Mouse (Mus musculus) hindbrain, embryonic 10.5 days (tissue): ENCODE measurements around the gene Eps15. TPM values are rescaled to one million over a fixed set of nuclear protein-coding genes. Genes with fewer than 3 reads are reported as not detected.
A peak's percentile ranks its signal among the peaks of the same experiment; 100 is the strongest.

Source experiments
- DNase-seq: peaks from one replicate; pipeline ENCODE4 v3.0.0-alpha.2; 2017; ENCODE audit warnings: low spot score
- H3K27ac ChIP-seq: fragments of 300-500 bp; sonication (generic); 2 replicates; pipeline ENCODE4 v1.5.1; 2016; ENCODE audit warnings: mild to moderate bottlenecking, moderate library complexity
- H3K27me3 ChIP-seq: fragments of 300-500 bp; sonication (generic); 2 replicates; pipeline ENCODE4 v1.6.1; 2016; ENCODE audit warnings: mild to moderate bottlenecking; ENCODE audit not compliant: poor library complexity, insufficient read depth, severe bottlenecking
- H3K36me3 ChIP-seq: fragments of 300-500 bp; sonication (generic); 2 replicates; pipeline ENCODE4 v1.6.1; 2016; ENCODE audit warnings: mild to moderate bottlenecking, moderate library complexity
- H3K4me1 ChIP-seq: fragments of 300-500 bp; sonication (generic); replicated peaks from 2 replicates; pipeline ENCODE4 v1.6.1; 2016; ENCODE audit warnings: mild to moderate bottlenecking
- H3K4me3 ChIP-seq: fragments of 300-500 bp; sonication (generic); 2 replicates; pipeline ENCODE4 v1.5.1; 2016; ENCODE audit warnings: mild to moderate bottlenecking, moderate library complexity
- H3K9me3 ChIP-seq: fragments of 300-500 bp; sonication (generic); 2 replicates; pipeline ENCODE4 v1.6.1; 2016; ENCODE audit warnings: mild to moderate bottlenecking, moderate library complexity
- WGBS: fragments of 180-500 bp; shearing (Covaris S2); methylation state at CpG from one replicate; pipeline ENCODE4 v1.1.7; 2016; 5-methylcytosine and 5-hydroxymethylcytosine counted together
- polyA plus RNA-seq: library from polyadenylated mRNA; unstranded; fragments of >200 nt; fragmentation: Nextera tagmentation; extraction: Ambion mirVana; gene quantifications from 2 replicates; pipeline ENCODE4 v1.2.1, GENCODE M21; 2016

Gene Eps15
- polyA plus RNA-seq, 1 experiment from 2014 or later = 41.6 TPM

- under 1% methylated on average over 69 of the region's 85 CpGs for WGBS
- peak overlapping the region; percentile 93 for H3K27ac ChIP-seq
These were observed 542 bp downstream of the Eps15 start for GRCm38 (mm10) chr4:109280459-109281160.

GRCm38 (mm10) chr4:109281161-109281560 lies 1.1 kb downstream of the Eps15 start:
- WGBS = 11% methylated on average over 4 of the region's 4 CpGs
- H3K4me3 ChIP-seq = peak overlapping the region; percentile 94
- peaks cover 18% of the 10 kb centered on the region for H3K4me1 ChIP-seq
- H3K36me3 ChIP-seq = no peaks in the 10 kb centered on the region
- H3K27ac ChIP-seq = no peak overlapping the region
- H3K9me3 ChIP-seq = no peaks in the 10 kb centered on the region
- H3K27me3 ChIP-seq = peaks cover 9% of the 10 kb centered on the region
- DNase-seq = no peak

More at GRCm38 (mm10) chr4:109280459-109281160, 542 bp downstream of the Eps15 start:
- H3K9me3 ChIP-seq = no peaks in the 10 kb centered on the region
- peak overlapping the region; percentile 94 for H3K4me3 ChIP-seq
- H3K36me3 ChIP-seq = no peaks in the 10 kb centered on the region
- DNase-seq = peak; percentile 47
- peaks cover 18% of the 10 kb centered on the region for H3K4me1 ChIP-seq
- H3K27me3 ChIP-seq = peaks cover 9% of the 10 kb centered on the region

- peaks cover 9% of the 10 kb centered on the region for H3K27me3 ChIP-seq
- no peak overlapping the region for H3K4me3 ChIP-seq
- H3K27ac ChIP-seq = no peak overlapping the region
- peaks cover 18% of the 10 kb centered on the region for H3K4me1 ChIP-seq
- H3K9me3 ChIP-seq = no peaks in the 10 kb centered on the region
- no peak for DNase-seq
- 91% methylated on average over 1 of the region's 1 CpGs for WGBS
- no peaks in the 10 kb centered on the region for H3K36me3 ChIP-seq
These were observed 1.9 kb downstream of the Eps15 start for GRCm38 (mm10) chr4:109281946-109282345.

- Histone ChIP-seq H3K9me3 (no peaks in the 10 kb centered on the region), H3K36me3 (no peaks in the 10 kb centered on the region), H3K4me3 (no peak overlapping the region), H3K4me1 (no peaks in the 10 kb centered on the region), H3K27me3 (no peaks in the 10 kb centered on the region), H3K27ac (no peak overlapping the region)
- no peak for DNase-seq
These were observed 14.6 kb downstream of the Eps15 start for GRCm38 (mm10) chr4:109294629-109295028.

GRCm38 (mm10) chr4:109296510-109296909 lies 16.4 kb downstream of the Eps15 start:
- Histone ChIP-seq H3K36me3 (no peaks in the 10 kb centered on the region), H3K4me3 (no peak overlapping the region), H3K27ac (no peak overlapping the region), H3K4me1 (no peaks in the 10 kb centered on the region), H3K9me3 (no peaks in the 10 kb centered on the region), H3K27me3 (no peaks in the 10 kb centered on the region)
- 81% methylated on average over 2 of the region's 2 CpGs for WGBS
- no peak for DNase-seq

- Histone ChIP-seq H3K36me3 (no peaks in the 10 kb centered on the region), H3K4me1 (no peaks in the 10 kb centered on the region), H3K27me3 (no peaks in the 10 kb centered on the region), H3K4me3 (no peak overlapping the region), H3K27ac (no peak overlapping the region), H3K9me3 (no peaks in the 10 kb centered on the region)
- DNase-seq = no peak
These were observed 19.1 kb downstream of the Eps15 start for GRCm38 (mm10) chr4:109299136-109299535.

GRCm38 (mm10) chr4:109316941-109317894 lies 37.1 kb downstream of the Eps15 start:
- no peak overlapping the region for H3K27ac ChIP-seq
- H3K4me3 ChIP-seq = no peak overlapping the region
- H3K4me1 ChIP-seq = no peaks in the 10 kb centered on the region
- H3K9me3 ChIP-seq = no peaks in the 10 kb centered on the region
- no peaks in the 10 kb centered on the region for H3K27me3 ChIP-seq
- no peak for DNase-seq
- peaks cover 4% of the 10 kb centered on the region for H3K36me3 ChIP-seq

GRCm38 (mm10) chr4:109336796-109337195 lies 56.7 kb downstream of the Eps15 start:
- H3K4me1 ChIP-seq = no peaks in the 10 kb centered on the region
- no peaks in the 10 kb centered on the region for H3K9me3 ChIP-seq
- H3K27ac ChIP-seq = no peak overlapping the region
- WGBS = 92% methylated on average over 4 of the region's 4 CpGs
- H3K27me3 ChIP-seq = no peaks in the 10 kb centered on the region
- H3K36me3 ChIP-seq = peaks cover 14% of the 10 kb centered on the region
- no peak for DNase-seq
- no peak overlapping the region for H3K4me3 ChIP-seq

GRCm38 (mm10) chr4:109341222-109341621 lies 61.2 kb downstream of the Eps15 start:
- Histone ChIP-seq H3K9me3 (no peaks in the 10 kb centered on the region), H3K4me1 (no peaks in the 10 kb centered on the region), H3K27ac (no peak overlapping the region), H3K36me3 (no peaks in the 10 kb centered on the region), H3K4me3 (no peak overlapping the region), H3K27me3 (no peaks in the 10 kb centered on the region)
- WGBS = 77% methylated on average over 1 of the region's 1 CpGs
- no peak for DNase-seq

GRCm38 (mm10) chr4:109342783-109343485 lies 62.9 kb downstream of the Eps15 start:
- peak overlapping the region; percentile 37 for H3K4me3 ChIP-seq
- no peaks in the 10 kb centered on the region for H3K36me3 ChIP-seq
- DNase-seq = no peak
- no peaks in the 10 kb centered on the region for H3K9me3 ChIP-seq
- peak overlapping the region; percentile 66; the same call in 1 of the 2 replicates for H3K27ac ChIP-seq
- whole genome bisulfite sequencing = 48% methylated on average over 4 of the region's 4 CpGs
- H3K4me1 ChIP-seq = no peaks in the 10 kb centered on the region
- no peaks in the 10 kb centered on the region for H3K27me3 ChIP-seq

GRCm38 (mm10) chr4:109343909-109344308 lies 63.8 kb downstream of the Eps15 start:
- H3K4me3 ChIP-seq = peak overlapping the region; percentile 29; the same call in 1 of the 2 replicates
- H3K27me3 ChIP-seq = no peaks in the 10 kb centered on the region
- no peaks in the 10 kb centered on the region for H3K4me1 ChIP-seq
- DNase-seq = no peak
- no peaks in the 10 kb centered on the region for H3K36me3 ChIP-seq
- no peaks in the 10 kb centered on the region for H3K9me3 ChIP-seq
- no peak overlapping the region for H3K27ac ChIP-seq
- 77% methylated on average over 5 of the region's 5 CpGs for WGBS

- H3K4me1 ChIP-seq = no peaks in the 10 kb centered on the region
- H3K9me3 ChIP-seq = no peaks in the 10 kb centered on the region
- WGBS = 92% methylated on average over 1 of the region's 1 CpGs
- H3K36me3 ChIP-seq = peaks cover 25% of the 10 kb centered on the region
- no peak overlapping the region for H3K27ac ChIP-seq
- H3K4me3 ChIP-seq = no peak overlapping the region
- no peaks in the 10 kb centered on the region for H3K27me3 ChIP-seq
- no peak for DNase-seq
These were observed 98.0 kb downstream of the Eps15 start for GRCm38 (mm10) chr4:109378107-109378506.
